Mouse (Mus musculus) midbrain, embryonic 16.5 days (tissue): ENCODE measurements around the gene Il18r1. TPM values are rescaled to one million over a fixed set of nuclear protein-coding genes. Genes with fewer than 3 reads are reported as not detected.
A peak's percentile ranks its signal among the peaks of the same experiment; 100 is the strongest.

ENCODE experiments used
- ATAC-seq: fragments of 200-750 bp; cut with Nextera tagmentation; 2 replicates; pipeline ENCODE4 v1.8.0; 2017; ENCODE audit warnings: moderate TSS enrichment
- H3K27ac ChIP-seq: fragments of 300-500 bp; sonication (generic); 2 replicates; pipeline ENCODE4 v1.5.1; 2014; ENCODE audit warnings: mild to moderate bottlenecking, low read length, mixed read lengths
- H3K27me3 ChIP-seq: fragments of 300-500 bp; sonication (generic); 2 replicates; pipeline ENCODE4 v1.6.1; 2014; ENCODE audit warnings: low read depth, low read length, mixed read lengths; ENCODE audit not compliant: control insufficient read depth, insufficient read depth
- H3K36me3 ChIP-seq: fragments of 300-500 bp; sonication (generic); 2 replicates; pipeline ENCODE4 v1.6.1; 2014; ENCODE audit warnings: mild to moderate bottlenecking, low read length, moderate library complexity, mixed read lengths; ENCODE audit not compliant: control insufficient read depth, insufficient read depth
- H3K4me1 ChIP-seq: fragments of 300-500 bp; sonication (generic); 2 replicates; pipeline ENCODE4 v1.6.1; 2014; ENCODE audit warnings: mild to moderate bottlenecking, low read length, mixed read lengths; ENCODE audit not compliant: control insufficient read depth, insufficient read depth
- H3K4me2 ChIP-seq: fragments of 300-500 bp; sonication (generic); 2 replicates; pipeline ENCODE4 v1.6.1; 2014; ENCODE audit warnings: mild to moderate bottlenecking, low read length, mixed read lengths
- H3K4me3 ChIP-seq: fragments of 300-500 bp; sonication (generic); 2 replicates; pipeline ENCODE4 v1.5.1; 2014; ENCODE audit warnings: low read depth, mild to moderate bottlenecking, low read length, moderate library complexity, mixed read lengths
- H3K9ac ChIP-seq: fragments of 300-500 bp; sonication (generic); 2 replicates; pipeline ENCODE4 v1.6.1; 2014; ENCODE audit warnings: low read depth, low read length, mixed read lengths
- H3K9me3 ChIP-seq: fragments of 300-500 bp; sonication (generic); replicated peaks from 2 replicates; pipeline ENCODE4 v1.6.1; 2014; ENCODE audit warnings: mild to moderate bottlenecking, low read length, mixed read lengths; ENCODE audit not compliant: control insufficient read depth, poor library complexity, severe bottlenecking
- whole genome bisulfite sequencing: fragments of 180-500 bp; shearing (Covaris S2); extraction: QIAGEN DNeasy Blood & Tissue Kit; methylation state at CpG from one replicate; pipeline ENCODE4 v1.1.7; 2014; 5-methylcytosine and 5-hydroxymethylcytosine counted together
- polyA plus RNA-seq: library from polyadenylated mRNA; unstranded; fragments of >200 nt; fragmentation: Nextera tagmentation; extraction: Ambion mirVana; gene quantifications from 2 replicates; pipeline ENCODE4 v1.2.1, GENCODE M21; 2015

The Il18r1 gene
- polyA plus RNA-seq, 1 experiment from 2014 or later: not detected

- Histone ChIP-seq H3K4me3 (no peak overlapping the region), H3K27me3 (no peaks in the 10 kb centered on the region), H3K4me2 (no peak overlapping the region), H3K9me3 (no peaks in the 10 kb centered on the region), H3K4me1 (no peaks in the 10 kb centered on the region), H3K9ac (no peak overlapping the region), H3K27ac (no peak overlapping the region), H3K36me3 (no peaks in the 10 kb centered on the region)
- WGBS: 84% methylated on average over 5 of the region's 5 CpGs
- no peak for ATAC-seq
These were observed 39.2 kb downstream of the Il18r1 start for GRCm38 (mm10) chr1:40504548-40504947.

GRCm38 (mm10) chr1:40514851-40515585 lies 49.7 kb downstream of the Il18r1 start, which contains the start of gene Il18rap:
Gene Il18rap (plus strand): TSS chr1:40515362.
- 40% methylated on average over 9 of the region's 9 CpGs for WGBS
- peak within 1 kb of the TSS; percentile 8; the same call in 1 of the 2 replicates for H3K4me2 ChIP-seq
- H3K27ac ChIP-seq: no peak within 1 kb of the TSS
- H3K4me1 ChIP-seq: no peaks in the 10 kb centered on the region
- no peaks in the 10 kb centered on the region for H3K27me3 ChIP-seq
- 0 out of 2 replicates have a peak, but pooled peaks cover 2% of the 10 kb centered on the region for H3K9me3 ChIP-seq
- no peak for ATAC-seq
- no peak within 1 kb of the TSS for H3K4me3 ChIP-seq
- H3K9ac ChIP-seq: no peak within 1 kb of the TSS
- no peaks in the 10 kb centered on the region for H3K36me3 ChIP-seq

- Histone ChIP-seq H3K9ac (no peak overlapping the region), H3K27ac (no peak overlapping the region), H3K27me3 (no peaks in the 10 kb centered on the region), H3K4me1 (no peaks in the 10 kb centered on the region), H3K4me3 (no peak overlapping the region), H3K4me2 (no peak overlapping the region), H3K36me3 (no peaks in the 10 kb centered on the region), H3K9me3 (0 out of 2 replicates have a peak, but pooled peaks cover 2% of the 10 kb centered on the region)
- 92% methylated on average over 6 of the region's 6 CpGs for WGBS
- no peak for ATAC-seq
These were observed 51.0 kb downstream of the Il18r1 start for GRCm38 (mm10) chr1:40516364-40516763.

- no peak for ATAC-seq
- WGBS: 93% methylated on average over 7 of the region's 7 CpGs
- Histone ChIP-seq H3K36me3 (no peaks in the 10 kb centered on the region), H3K4me3 (no peak overlapping the region), H3K27me3 (no peaks in the 10 kb centered on the region), H3K4me1 (no peaks in the 10 kb centered on the region), H3K4me2 (no peak overlapping the region), H3K27ac (no peak overlapping the region), H3K9me3 (no peaks in the 10 kb centered on the region), H3K9ac (no peak overlapping the region)
These were observed 57.6 kb downstream of the Il18r1 start for GRCm38 (mm10) chr1:40522918-40523317.

- H3K4me1 ChIP-seq: no peaks in the 10 kb centered on the region
- H3K4me2 ChIP-seq: no peak overlapping the region
- WGBS: 88% methylated on average over 5 of the region's 5 CpGs
- ATAC-seq: no peak
- H3K27ac ChIP-seq: no peak overlapping the region
- H3K36me3 ChIP-seq: no peaks in the 10 kb centered on the region
- no peak overlapping the region for H3K4me3 ChIP-seq
- H3K27me3 ChIP-seq: no peaks in the 10 kb centered on the region
- H3K9me3 ChIP-seq: no peaks in the 10 kb centered on the region
- no peak overlapping the region for H3K9ac ChIP-seq
These were observed 58.8 kb downstream of the Il18r1 start for GRCm38 (mm10) chr1:40523971-40524722.

GRCm38 (mm10) chr1:40529287-40529686 lies 63.9 kb downstream of the Il18r1 start:
- no peak overlapping the region for H3K4me3 ChIP-seq
- no peak overlapping the region for H3K9ac ChIP-seq
- no peak overlapping the region for H3K27ac ChIP-seq
- H3K4me1 ChIP-seq: no peaks in the 10 kb centered on the region
- H3K27me3 ChIP-seq: no peaks in the 10 kb centered on the region
- WGBS: 93% methylated on average over 5 of the region's 5 CpGs
- no peaks in the 10 kb centered on the region for H3K9me3 ChIP-seq
- no peak overlapping the region for H3K4me2 ChIP-seq
- ATAC-seq: no peak
- H3K36me3 ChIP-seq: no peaks in the 10 kb centered on the region

GRCm38 (mm10) chr1:40537577-40537976 lies 72.2 kb downstream of the Il18r1 start:
- Histone ChIP-seq H3K9me3 (no peaks in the 10 kb centered on the region), H3K27ac (no peak overlapping the region), H3K9ac (no peak overlapping the region), H3K4me2 (no peak overlapping the region), H3K27me3 (no peaks in the 10 kb centered on the region), H3K4me1 (no peaks in the 10 kb centered on the region), H3K4me3 (no peak overlapping the region), H3K36me3 (no peaks in the 10 kb centered on the region)
- ATAC-seq: no peak
- WGBS: 80% methylated on average over 5 of the region's 5 CpGs

- H3K4me3 ChIP-seq: no peak overlapping the region
- 0% methylated on average over 2 of the region's 2 CpGs for WGBS
- no peak overlapping the region for H3K9ac ChIP-seq
- H3K36me3 ChIP-seq: no peaks in the 10 kb centered on the region
- no peaks in the 10 kb centered on the region for H3K27me3 ChIP-seq
- H3K4me1 ChIP-seq: peaks cover 4% of the 10 kb centered on the region
- no peak overlapping the region for H3K4me2 ChIP-seq
- ATAC-seq: peak; percentile 57; the same call in 1 of the 2 replicates
- no peaks in the 10 kb centered on the region for H3K9me3 ChIP-seq
- H3K27ac ChIP-seq: no peak overlapping the region
These were observed 79.3 kb downstream of the Il18r1 start for GRCm38 (mm10) chr1:40544650-40545049.

GRCm38 (mm10) chr1:40546645-40547044 lies 81.3 kb downstream of the Il18r1 start:
- H3K4me3 ChIP-seq: no peak overlapping the region
- H3K9me3 ChIP-seq: no peaks in the 10 kb centered on the region
- H3K36me3 ChIP-seq: no peaks in the 10 kb centered on the region
- 0 out of 2 replicates have a peak, but pooled peaks have one; percentile 59 for ATAC-seq
- H3K27ac ChIP-seq: no peak overlapping the region
- H3K4me1 ChIP-seq: peaks cover 4% of the 10 kb centered on the region
- 75% methylated on average over 4 of the region's 4 CpGs for WGBS
- H3K4me2 ChIP-seq: no peak overlapping the region
- no peaks in the 10 kb centered on the region for H3K27me3 ChIP-seq
- H3K9ac ChIP-seq: no peak overlapping the region
